Mouse (Mus musculus): ENCODE measurements around the gene Tbcd.

DNA sequence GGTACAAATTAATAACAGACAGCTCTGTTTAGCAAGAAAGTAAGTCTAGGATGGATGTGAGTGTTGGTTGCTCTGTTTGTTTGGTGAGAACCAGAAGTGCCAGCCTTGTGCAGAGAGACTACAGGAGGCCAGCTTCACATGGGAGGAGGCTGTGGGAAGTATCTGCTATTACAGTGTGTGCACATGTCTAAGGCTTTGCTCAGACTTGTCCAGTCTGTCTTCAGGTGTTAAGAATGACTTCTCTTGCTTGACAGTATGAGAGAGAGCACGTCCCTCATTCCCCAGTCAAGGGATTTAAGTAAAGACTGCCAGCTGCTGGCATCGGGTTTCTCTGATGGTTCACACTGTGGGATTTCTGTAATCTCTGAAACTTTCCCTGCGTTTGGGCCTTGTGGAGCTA lies 149.7 kb downstream of the Tbcd start:
- TF ChIP-seq POLR2A (IDR thresholded peaks at IDR 0.05; ENCODE audit: borderline replicate concordance, extremely low read depth, insufficient read depth, insufficient read length, poor library complexity, severe bottlenecking) (no peak), CTCF (IDR thresholded peaks at IDR 0.05; ENCODE audit: borderline replicate concordance, extremely low read depth, insufficient read depth, insufficient read length) (no peak)

Data from brain, embryonic 14.5 days (tissue).